Mouse (Mus musculus) T-cell, adult 66 days (primary cell): Measurements from ENCODE around the gene Chst4. TPM values are rescaled to one million over a fixed set of nuclear protein-coding genes. Genes with fewer than 3 reads are reported as not detected.

Experiments
- total RNA-seq, 2 experiments: library from RNA; stranded (reverse); gene quantifications; 3 replicates in 1 of 2; 4 replicates in 1 of 2; pipeline ENCODE4 v1.2.4; 2023

Chst4 gene
- not detected for total RNA-seq

GRCm38 (mm10) chr8:110039659-110040058, at the start of gene Chst4:
Gene Chst4, minus strand, starts transcription at chr8:110039740.

DNA sequence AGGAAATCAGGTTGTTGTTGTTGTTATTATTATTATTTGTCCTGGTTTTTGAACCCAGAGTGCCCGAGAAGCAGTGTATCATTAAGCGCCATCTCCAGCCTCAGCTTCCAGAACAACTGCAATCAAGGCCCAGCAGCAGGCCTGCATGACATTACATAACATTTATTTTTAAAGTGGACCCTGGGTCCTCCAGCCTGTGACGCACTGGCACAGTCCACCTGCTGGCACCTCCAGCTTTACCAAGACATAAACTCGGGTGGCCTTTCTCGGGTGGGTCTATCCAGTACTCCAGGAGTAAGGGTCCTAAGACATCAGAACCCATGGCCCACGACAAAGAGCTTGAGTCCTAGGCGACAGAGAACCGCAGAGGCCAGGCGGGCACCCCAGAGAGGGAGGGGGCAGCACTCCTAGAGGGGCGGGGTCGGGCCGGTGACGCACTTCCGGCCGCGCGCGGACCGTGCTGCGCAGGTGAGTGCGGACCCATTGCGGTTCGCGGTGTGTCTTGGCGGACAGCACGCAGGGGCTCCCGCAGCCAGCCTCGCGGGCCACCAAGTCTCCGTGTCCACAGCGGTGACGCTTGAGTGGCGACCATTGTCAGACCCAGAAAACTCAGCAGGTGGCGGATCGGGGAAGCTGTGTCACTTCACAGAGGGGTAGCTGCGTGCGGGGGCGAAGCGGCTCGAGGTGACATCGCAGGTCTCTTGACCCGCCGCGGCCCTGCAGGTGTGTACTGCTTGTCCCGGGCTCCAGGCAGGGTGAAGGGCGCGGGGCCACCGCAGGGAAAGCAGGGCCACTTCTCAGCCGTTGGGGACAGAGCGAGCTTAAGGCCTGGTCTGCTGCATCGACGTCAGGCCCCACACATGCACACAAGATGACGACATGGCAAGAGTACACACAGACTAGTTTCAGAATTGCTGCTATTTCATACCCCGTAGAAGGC, 40.0 kb upstream of the Chst4 start, which contains the start of gene Zfp612:
TSS of gene Zfp612 (plus strand) at position 465 of the 940 bp plus-strand sequence.

GRCm38 (mm10) chr8:109990224-109990623, 49.3 kb downstream of the Chst4 start, which contains the start of gene Tat:
Gene Tat, plus strand, starts transcription at chr8:109990437.

Other genes starting within 250 kb of the Chst4 start
- 1 to 10 TPM; 5.7 to 8.4 TPM for gene Phlpp2, start 171.2 kb downstream of the Chst4 start, total RNA-seq
- not detected for gene Marveld3, start 77.5 kb downstream of the Chst4 start, total RNA-seq
- not detected for gene Tat, start 49.3 kb downstream of the Chst4 start, total RNA-seq
- gene Zfp612, start 40.0 kb upstream of the Chst4 start, total RNA-seq, result 1 to 10 TPM; 2.8 to 4.6 TPM
- gene Gm21964, start 61.5 kb upstream of the Chst4 start, total RNA-seq, result not detected
- not detected for gene Gm17720, start 63.0 kb upstream of the Chst4 start, total RNA-seq
- gene Calb2, start 128.5 kb upstream of the Chst4 start, total RNA-seq, result not detected
- 1 to 10 TPM; 6.3 to 8.2 TPM for gene Cmtr2, start 175.9 kb upstream of the Chst4 start, total RNA-seq
- gene Hydin, start 227.2 kb upstream of the Chst4 start, total RNA-seq, result not detected